Mouse (Mus musculus) lung, adult 2 months (tissue): ENCODE measurements around the gene Scgb1b10. TPM values are rescaled to one million over a fixed set of nuclear protein-coding genes. Genes with fewer than 3 reads are reported as not detected.
"Not testable (repeated sequence)": the region's sequence is repeated elsewhere in the genome, so short reads cannot be mapped to it uniquely, and the experiment has no call there.

Source experiments
- DNase-seq: peaks from one replicate; pipeline ENCODE4 v3.0.0; 2022
- H3K4me1 ChIP-seq: fragments of 200-500 bp; 2 replicates; pipeline ENCODE4 v1.6.1; 2011; ENCODE audit warnings: low read length; ENCODE audit not compliant: control insufficient read depth, insufficient read depth
- H3K4me3 ChIP-seq: fragments of 200-500 bp; replicated peaks from 2 replicates; pipeline ENCODE3; 2011; ENCODE audit warnings: low read depth, mild to moderate bottlenecking, control low read depth, low read length; ENCODE audit errors: extremely low read depth
- polyA plus RNA-seq: library from polyadenylated mRNA; depleted of rRNA; stranded (reverse); fragments of >200 nt; gene quantifications from 2 replicates; pipeline ENCODE4 v1.2.3, GENCODE M21; 2012; rRNA removed

Scgb1b10 gene
- not detected in 2 replicates for polyA plus RNA-seq

- DNase-seq, H3K4me1 ChIP-seq, H3K4me3 ChIP-seq: not testable (repeated sequence)
These were observed at the start of gene Scgb1b10 for GRCm38 (mm10) chr7:32100553-32100952. Gene Scgb1b10, plus strand, starts transcription at chr7:32100853.

Other genes starting within 250 kb of the Scgb1b10 start
- gene Scgb2b11, start 110.3 kb downstream of the Scgb1b10 start, polyA plus RNA-seq = not detected in 2 replicates
- gene Scgb1b11, start 122.0 kb downstream of the Scgb1b10 start, polyA plus RNA-seq = not detected in 2 replicates
- not detected in 2 replicates for gene Scgb2b12, start 226.4 kb downstream of the Scgb1b10 start, polyA plus RNA-seq
- gene Scgb1b12, start 233.3 kb downstream of the Scgb1b10 start, polyA plus RNA-seq = not detected in 2 replicates